Mouse (Mus musculus): ENCODE results near the gene Heatr4. TPM values are rescaled to one million over a fixed set of nuclear protein-coding genes. Genes with fewer than 3 reads are reported as not detected.
"Not testable (repeated sequence)": the region's sequence is repeated elsewhere in the genome, so short reads cannot be mapped to it uniquely, and the experiment has no call there.

Heatr4 gene
- polyA plus RNA-seq, 3 experiments from 2014 or later = not detected

- ATAC-seq = no peak
Measured at GRCm38 (mm10) chr12:83997221-83997620, 12.6 kb upstream of the Heatr4 start.

- ATAC-seq = no peak
Measured at GRCm38 (mm10) chr12:83989378-83989777, 4.7 kb upstream of the Heatr4 start.

- ATAC-seq = no peak
Measured at GRCm38 (mm10) chr12:83988483-83988882, 3.8 kb upstream of the Heatr4 start.

- peak; percentile 95 for ATAC-seq
Measured at GRCm38 (mm10) chr12:83987583-83988441, 3.2 kb upstream of the Heatr4 start, which contains the start of gene Acot2. TSS of gene Acot2 (plus strand) at chr12:83987861.

- ATAC-seq = no peak
Measured at GRCm38 (mm10) chr12:83987242-83987582, 2.6 kb upstream of the Heatr4 start.

- no peak for ATAC-seq
Measured at GRCm38 (mm10) chr12:83981615-83982014, 3.0 kb downstream of the Heatr4 start.

- ATAC-seq = no peak
Measured at GRCm38 (mm10) chr12:83978862-83979261, 5.8 kb downstream of the Heatr4 start.

GRCm38 (mm10) chr12:83972117-83972516, 12.5 kb downstream of the Heatr4 start:
- ATAC-seq = peak; percentile 76

- no peak for ATAC-seq
Measured at GRCm38 (mm10) chr12:83965235-83965634, 19.4 kb downstream of the Heatr4 start.

GRCm38 (mm10) chr12:83958278-83958677, 26.4 kb downstream of the Heatr4 start:
- ATAC-seq = no peak

GRCm38 (mm10) chr12:83951711-83952575, 32.7 kb downstream of the Heatr4 start:
- ATAC-seq = no peak

GRCm38 (mm10) chr12:83950840-83951701, 33.6 kb downstream of the Heatr4 start:
- ATAC-seq = peak; percentile 42

GRCm38 (mm10) chr12:83950493-83950839, 34.2 kb downstream of the Heatr4 start, which contains the start of gene Riox1:
TSS of gene Riox1 (plus strand) at chr12:83950608.
- peak; percentile 94 for ATAC-seq

- peak; percentile 4 for ATAC-seq
Measured at GRCm38 (mm10) chr12:83949776-83950492, 34.7 kb downstream of the Heatr4 start.

GRCm38 (mm10) chr12:83949043-83949442, 35.6 kb downstream of the Heatr4 start:
- no peak for ATAC-seq

GRCm38 (mm10) chr12:83947260-83947811, 37.3 kb downstream of the Heatr4 start:
- no peak for ATAC-seq

- no peak for ATAC-seq
Measured at GRCm38 (mm10) chr12:83941938-83942337, 42.7 kb downstream of the Heatr4 start.

- no peak for ATAC-seq
Measured at GRCm38 (mm10) chr12:83940031-83940430, 44.6 kb downstream of the Heatr4 start.

GRCm38 (mm10) chr12:83939332-83939731, 45.3 kb downstream of the Heatr4 start:
- ATAC-seq = no peak

- not testable (repeated sequence) for ATAC-seq
Measured at GRCm38 (mm10) chr12:83938592-83938991, 46.1 kb downstream of the Heatr4 start.

GRCm38 (mm10) chr12:83937600-83937999, 47.1 kb downstream of the Heatr4 start:
- no peak for ATAC-seq

All from inflammation-experienced regulatory T-cells, adult 6 months (primary cell).